Mouse (Mus musculus) liver, postnatal 0 days (tissue): ENCODE measurements around the gene Ece1. TPM values are rescaled to one million over a fixed set of nuclear protein-coding genes. Genes with fewer than 3 reads are reported as not detected.

ENCODE experiments used
- ATAC-seq: fragments of 200-750 bp; cut with Nextera tagmentation; 2 replicates; pipeline ENCODE4 v1.8.0; 2017; ENCODE audit warnings: mild to moderate bottlenecking, moderate library complexity
- DNase-seq: peaks from one replicate; pipeline ENCODE4 v3.0.0-alpha.2; 2016
- H3K27ac ChIP-seq: fragments of 300-500 bp; sonication (generic); 2 replicates; pipeline ENCODE4 v1.5.1; 2014; ENCODE audit warnings: antibody characterized with exemption, moderate library complexity, mild to moderate bottlenecking, low read depth
- H3K27me3 ChIP-seq: fragments of 300-500 bp; sonication (generic); 2 replicates; pipeline ENCODE4 v1.6.1; 2014; ENCODE audit warnings: low read length, control low read depth, mixed read lengths; ENCODE audit not compliant: insufficient read depth
- H3K36me3 ChIP-seq: fragments of 300-500 bp; sonication (generic); replicated peaks from 2 replicates; pipeline ENCODE4 v1.6.1; 2014; ENCODE audit warnings: mild to moderate bottlenecking, control low read depth, low read length, moderate library complexity, mixed read lengths; ENCODE audit not compliant: insufficient read depth
- H3K4me1 ChIP-seq: fragments of 300-500 bp; sonication (generic); 2 replicates; pipeline ENCODE4 v1.6.1; 2014; ENCODE audit warnings: antibody characterized with exemption, mild to moderate bottlenecking, control low read depth; ENCODE audit not compliant: insufficient read depth
- H3K4me2 ChIP-seq: fragments of 300-500 bp; sonication (generic); 2 replicates; pipeline ENCODE4 v1.6.1; 2014; ENCODE audit warnings: low read depth, mild to moderate bottlenecking, low read length, moderate library complexity, mixed read lengths
- H3K4me3 ChIP-seq: fragments of 300-500 bp; sonication (generic); 2 replicates; pipeline ENCODE4 v1.5.1; 2014; ENCODE audit warnings: low read depth, low read length
- H3K9ac ChIP-seq: fragments of 300-500 bp; sonication (generic); replicated peaks from 2 replicates; pipeline ENCODE4 v1.6.1; 2014; ENCODE audit warnings: mild to moderate bottlenecking, moderate library complexity
- H3K9me3 ChIP-seq: fragments of 300-500 bp; sonication (generic); 2 replicates; pipeline ENCODE4 v1.6.1; 2016; ENCODE audit warnings: mild to moderate bottlenecking, control low read depth, low read length, mixed read lengths
- CTCF ChIP-seq: sonication (generic); IDR thresholded peaks from 2 replicates; pipeline ENCODE4 v1.5.1; 2016; ENCODE audit warnings: antibody characterized with exemption, low read depth
- EP300 ChIP-seq: IDR thresholded peaks from 2 replicates; pipeline ENCODE4 v1.6.1; 2016; ENCODE audit warnings: antibody characterized with exemption, low read depth, mild to moderate bottlenecking
- WGBS: fragments of 180-500 bp; shearing (Covaris S2); extraction: QIAGEN DNeasy Blood & Tissue Kit; methylation state at CpG from one replicate; pipeline ENCODE4 v1.1.7; 2014; ENCODE audit not compliant: insufficient replicate concordance; 5-methylcytosine and 5-hydroxymethylcytosine counted together
- polyA plus RNA-seq: library from polyadenylated mRNA; unstranded; fragments of >200 nt; fragmentation: Nextera tagmentation; extraction: Ambion mirVana; gene quantifications from 2 replicates; pipeline ENCODE4 v1.2.1, GENCODE M21; 2015

Gene Ece1
- polyA plus RNA-seq, 1 experiment from 2014 or later: 35.7 TPM

GRCm38 (mm10) chr4:137904956-137905551 is 43.0 kb downstream of the Ece1 start:
- no peak for DNase-seq
- Histone ChIP-seq H3K9ac (no peak overlapping the region), H3K4me1 (no peaks in the 10 kb centered on the region), H3K27me3 (no peaks in the 10 kb centered on the region), H3K4me3 (no peak overlapping the region), H3K27ac (no peak overlapping the region), H3K36me3 (0 out of 2 replicates have a peak, but pooled peaks cover 5% of the 10 kb centered on the region), H3K9me3 (no peaks in the 10 kb centered on the region), H3K4me2 (no peak overlapping the region)
- no peak for ATAC-seq
- WGBS: 72% methylated on average over 13 of the region's 13 CpGs
- TF ChIP-seq CTCF (no peak), EP300 (no peak)

- no peak overlapping the region for H3K9ac ChIP-seq
- no peak for DNase-seq
- TF ChIP-seq CTCF: no peak
- no peak for TF ChIP-seq EP300
- no peak overlapping the region for H3K4me2 ChIP-seq
- WGBS: 78% methylated on average over 13 of the region's 13 CpGs
- H3K4me1 ChIP-seq: peaks cover 3% of the 10 kb centered on the region
- H3K27ac ChIP-seq: no peak overlapping the region
- H3K27me3 ChIP-seq: no peaks in the 10 kb centered on the region
- no peak overlapping the region for H3K4me3 ChIP-seq
- no peak for ATAC-seq
- no peaks in the 10 kb centered on the region for H3K9me3 ChIP-seq
- no peaks in the 10 kb centered on the region for H3K36me3 ChIP-seq
These were observed 45.9 kb downstream of the Ece1 start for GRCm38 (mm10) chr4:137907979-137908378.

- H3K4me3 ChIP-seq: no peak overlapping the region
- H3K27ac ChIP-seq: no peak overlapping the region
- TF ChIP-seq CTCF (no peak), EP300 (no peak)
- no peaks in the 10 kb centered on the region for H3K27me3 ChIP-seq
- DNase-seq (no peak), ATAC-seq (no peak)
- no peak overlapping the region for H3K4me2 ChIP-seq
- H3K4me1 ChIP-seq: peaks cover 8% of the 10 kb centered on the region
- WGBS: 76% methylated on average over 7 of the region's 7 CpGs
- no peaks in the 10 kb centered on the region for H3K36me3 ChIP-seq
- H3K9me3 ChIP-seq: no peaks in the 10 kb centered on the region
- no peak overlapping the region for H3K9ac ChIP-seq
These were observed 46.5 kb downstream of the Ece1 start for GRCm38 (mm10) chr4:137908489-137908888.

GRCm38 (mm10) chr4:137908915-137909314 is 46.9 kb downstream of the Ece1 start:
- Histone ChIP-seq H3K9ac (no peak overlapping the region), H3K27me3 (no peaks in the 10 kb centered on the region), H3K4me3 (no peak overlapping the region), H3K36me3 (no peaks in the 10 kb centered on the region), H3K4me2 (no peak overlapping the region), H3K4me1 (peaks cover 12% of the 10 kb centered on the region), H3K27ac (no peak overlapping the region), H3K9me3 (no peaks in the 10 kb centered on the region)
- TF ChIP-seq CTCF: no peak
- TF ChIP-seq EP300: no peak
- no peak for ATAC-seq
- WGBS: 71% methylated on average over 4 of the region's 4 CpGs
- no peak for DNase-seq

- no peak for ATAC-seq
- DNase-seq: no peak
- Histone ChIP-seq H3K4me3 (no peak overlapping the region), H3K4me2 (0 out of 2 replicates have a peak overlapping the region, but pooled peaks have one; percentile 18), H3K9ac (no peak overlapping the region), H3K9me3 (no peaks in the 10 kb centered on the region), H3K4me1 (peaks cover 12% of the 10 kb centered on the region), H3K27me3 (no peaks in the 10 kb centered on the region), H3K27ac (no peak overlapping the region), H3K36me3 (no peaks in the 10 kb centered on the region)
- 20% methylated on average over 4 of the region's 4 CpGs for WGBS
- TF ChIP-seq EP300 (no peak), CTCF (no peak)
These were observed 47.4 kb downstream of the Ece1 start for GRCm38 (mm10) chr4:137909471-137909870.

GRCm38 (mm10) chr4:137910382-137911009 is 48.5 kb downstream of the Ece1 start:
- Histone ChIP-seq H3K9ac (no peak overlapping the region), H3K36me3 (no peaks in the 10 kb centered on the region), H3K4me1 (peaks cover 12% of the 10 kb centered on the region), H3K27me3 (no peaks in the 10 kb centered on the region), H3K27ac (no peak overlapping the region), H3K9me3 (no peaks in the 10 kb centered on the region), H3K4me2 (no peak overlapping the region), H3K4me3 (no peak overlapping the region)
- 92% methylated on average over 5 of the region's 5 CpGs for WGBS
- no peak for TF ChIP-seq EP300
- TF ChIP-seq CTCF: peak; percentile 58
- ATAC-seq (no peak), DNase-seq (peak; percentile 55)
